Mouse (Mus musculus) MEL (cell line): ENCODE data around the gene Camk1g.

Source experiments
- CTCF ChIP-seq, 3 experiments: IDR thresholded peaks in 2 of 3; conservative IDR thresholded peaks in 1 of 3; 2 replicates each; pipeline ENCODE4 v1.5.1; 2011 to 2012; ENCODE audit warnings: low read length in 3 of 3, low read depth in 2 of 3, mild to moderate bottlenecking in 2 of 3, improper control_type of control experiment in 1 of 3, inconsistent platforms in 1 of 3, mixed read lengths in 1 of 3, moderate library complexity in 1 of 3; ENCODE audit not compliant: control insufficient read depth in 1 of 3, insufficient read depth in 1 of 3, poor library complexity in 1 of 3, severe bottlenecking in 1 of 3
- E2F4 ChIP-seq: IDR thresholded peaks from 2 replicates; pipeline ENCODE4 v1.6.1; 2011; ENCODE audit warnings: low read depth, low read length, improper control_type of control experiment, borderline replicate concordance
- GABPA ChIP-seq: IDR thresholded peaks from 2 replicates; pipeline ENCODE4 v1.6.1; 2012; ENCODE audit warnings: low read depth, mild to moderate bottlenecking, inconsistent platforms, low read length, improper control_type of control experiment, moderate library complexity
- GATA1 ChIP-seq: IDR thresholded peaks from 2 replicates; pipeline ENCODE4 v1.6.1; 2011; ENCODE audit warnings: low read depth, low read length, improper control_type of control experiment
- KAT2A ChIP-seq: conservative IDR thresholded peaks from 2 replicates; pipeline ENCODE4 v1.6.1; 2012; ENCODE audit warnings: low read depth, low read length, improper control_type of control experiment, inconsistent platforms
- MAFK ChIP-seq: IDR thresholded peaks from 2 replicates; pipeline ENCODE4 v1.6.1; 2011; ENCODE audit warnings: low read depth, mild to moderate bottlenecking, low read length, improper control_type of control experiment, borderline replicate concordance
- MXI1 ChIP-seq: IDR thresholded peaks from 2 replicates; pipeline ENCODE4 v1.6.1; 2011; ENCODE audit warnings: mild to moderate bottlenecking, low read depth, low read length, improper control_type of control experiment
- MYC ChIP-seq: IDR thresholded peaks from 2 replicates; pipeline ENCODE4 v1.6.1; 2011; ENCODE audit warnings: low read depth, mild to moderate bottlenecking, low read length, improper control_type of control experiment, moderate library complexity
- POLR2A ChIP-seq, 2 experiments: IDR thresholded peaks; 2 replicates each; pipeline ENCODE4 v1.6.1; 2011 to 2012; ENCODE audit warnings: low read length in 2 of 2, mild to moderate bottlenecking in 2 of 2, control low read depth in 1 of 2, improper control_type of control experiment in 1 of 2, low read depth in 1 of 2, moderate library complexity in 1 of 2; ENCODE audit not compliant: control insufficient read depth in 1 of 2, insufficient read depth in 1 of 2, poor library complexity in 1 of 2
- UBTF ChIP-seq: IDR thresholded peaks from 2 replicates; pipeline ENCODE4 v1.6.1; 2012; ENCODE audit warnings: low read depth, mild to moderate bottlenecking, inconsistent platforms, low read length, improper control_type of control experiment, moderate library complexity, borderline replicate concordance; ENCODE audit not compliant: insufficient read depth
- USF1 ChIP-seq: IDR thresholded peaks from 2 replicates; pipeline ENCODE4 v1.6.1; 2014; ENCODE audit warnings: low read depth, mild to moderate bottlenecking, inconsistent platforms, low read length, improper control_type of control experiment, moderate library complexity
- USF2 ChIP-seq, 2 experiments: IDR thresholded peaks; 2 replicates each; pipeline ENCODE4 v1.6.1; 2011 to 2012; ENCODE audit warnings: improper control_type of control experiment in 2 of 2, low read length in 2 of 2, borderline replicate concordance in 1 of 2, inconsistent platforms in 1 of 2, low read depth in 1 of 2, mild to moderate bottlenecking in 1 of 2; ENCODE audit not compliant: insufficient read depth in 1 of 2
- ZMIZ1 ChIP-seq: IDR thresholded peaks from 2 replicates; pipeline ENCODE4 v1.6.1; 2012; ENCODE audit warnings: low read depth, mild to moderate bottlenecking, inconsistent platforms, low read length, improper control_type of control experiment, moderate library complexity

DNA sequence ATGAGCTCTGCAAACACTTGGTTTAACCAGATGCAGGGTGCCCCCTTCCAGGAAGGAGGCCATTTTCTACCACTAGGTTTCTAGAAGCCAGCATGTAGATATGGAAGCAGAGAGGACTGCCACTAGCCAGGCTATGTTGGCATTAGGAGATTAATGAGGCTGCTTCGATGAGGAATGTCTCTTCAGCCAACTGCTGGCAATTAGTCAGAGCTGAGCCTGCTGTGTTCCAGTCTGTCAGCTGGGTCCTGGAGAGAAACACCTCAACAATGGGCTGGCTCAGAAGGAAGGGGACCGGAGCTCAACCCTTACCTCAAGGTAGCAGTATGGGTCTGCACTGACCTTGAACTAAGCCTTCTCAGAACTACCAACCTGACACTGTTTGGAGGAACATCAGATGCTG lies 17.1 kb upstream of the Camk1g start:
- TF ChIP-seq USF2 (IDR thresholded peaks at IDR 0.05; ENCODE audit: borderline replicate concordance in 1 of 2, insufficient read depth in 1 of 2, low read depth in 1 of 2, low read length in 2 of 2) = no peak
- TF ChIP-seq CTCF (IDR thresholded peaks at IDR 0.05 in 2 of 3, conservative IDR thresholded peaks at IDR 0.05 in 1 of 3; ENCODE audit: control insufficient read depth in 1 of 3, insufficient read depth in 1 of 3, low read depth in 2 of 3, low read length in 3 of 3, poor library complexity in 1 of 3, severe bottlenecking in 1 of 3) = no peak
- no peak for TF ChIP-seq GABPA
- TF ChIP-seq GATA1 = no peak
- no peak for TF ChIP-seq USF1
- no peak for TF ChIP-seq KAT2A
- TF ChIP-seq MAFK = no peak
- no peak for TF ChIP-seq ZMIZ1
- no peak for TF ChIP-seq MYC
- no peak for TF ChIP-seq POLR2A (IDR thresholded peaks at IDR 0.05; ENCODE audit: control insufficient read depth in 1 of 2, insufficient read depth in 1 of 2, low read depth in 1 of 2, low read length in 2 of 2, poor library complexity in 1 of 2)
- no peak for TF ChIP-seq UBTF
- TF ChIP-seq MXI1 = no peak
- TF ChIP-seq E2F4 = no peak
